Mouse (Mus musculus): ENCODE data around the gene Midn. TPM values are rescaled to one million over a fixed set of nuclear protein-coding genes. Genes with fewer than 3 reads are reported as not detected.

The Midn gene
- polyA plus RNA-seq, 1 experiment from 2014 or later = 41.7 TPM

DNA sequence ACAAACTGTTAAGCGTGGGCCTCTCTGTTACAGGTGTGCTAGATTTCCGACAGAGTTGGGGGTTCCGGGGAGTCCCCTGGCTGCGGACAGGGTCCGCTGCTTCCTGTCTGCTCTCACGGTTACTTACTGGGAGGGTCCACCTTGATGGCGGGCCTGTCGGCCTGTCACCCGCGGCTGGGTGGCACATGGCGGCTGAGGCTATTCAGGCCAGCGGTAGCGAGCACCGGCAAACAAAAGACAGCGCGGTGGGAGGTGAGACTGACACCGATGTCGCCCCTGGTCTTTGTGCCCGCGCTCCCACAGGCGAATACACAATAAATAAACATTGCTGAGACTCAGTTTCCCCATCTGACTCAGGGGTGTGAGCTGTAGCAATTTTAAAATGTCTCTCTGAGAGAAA lies 41.9 kb downstream of the Midn start:
- Histone ChIP-seq H3K4me1 (peaks cover 64% of the 10 kb centered on the region), H3K27me3 (peaks cover 65% of the 10 kb centered on the region), H3K27ac (replicated peaks) (peak overlapping the region; percentile 97), H3K9me3 (no peaks in the 10 kb centered on the region), H3K4me3 (peak overlapping the region; percentile 47), H3K9ac (replicated peaks) (peak overlapping the region; percentile 77), H3K4me2 (replicated peaks) (peak overlapping the region; percentile 70), H3K36me3 (peaks cover 28% of the 10 kb centered on the region)
- WGBS = 2% methylated on average over 21 of the region's 21 CpGs
- ATAC-seq (ENCODE audit: low FRiP score, low read depth) = peak; percentile 11; the same call in 1 of the 2 replicates

GRCm38 (mm10) chr10:80190491-80191051 lies 42.5 kb downstream of the Midn start:
- H3K4me3 ChIP-seq = peak overlapping the region; percentile 47
- H3K27me3 ChIP-seq = peaks cover 63% of the 10 kb centered on the region
- H3K36me3 ChIP-seq = peaks cover 28% of the 10 kb centered on the region
- peak overlapping the region; percentile 77 for H3K9ac ChIP-seq (replicated peaks)
- H3K27ac ChIP-seq (replicated peaks) = peak overlapping the region; percentile 97
- peak overlapping the region; percentile 70 for H3K4me2 ChIP-seq (replicated peaks)
- peaks cover 61% of the 10 kb centered on the region for H3K4me1 ChIP-seq
- H3K9me3 ChIP-seq = no peaks in the 10 kb centered on the region
- 0% methylated on average over 47 of the region's 48 CpGs for WGBS
- peak; percentile 48 for ATAC-seq (ENCODE audit: low FRiP score, low read depth)

DNA sequence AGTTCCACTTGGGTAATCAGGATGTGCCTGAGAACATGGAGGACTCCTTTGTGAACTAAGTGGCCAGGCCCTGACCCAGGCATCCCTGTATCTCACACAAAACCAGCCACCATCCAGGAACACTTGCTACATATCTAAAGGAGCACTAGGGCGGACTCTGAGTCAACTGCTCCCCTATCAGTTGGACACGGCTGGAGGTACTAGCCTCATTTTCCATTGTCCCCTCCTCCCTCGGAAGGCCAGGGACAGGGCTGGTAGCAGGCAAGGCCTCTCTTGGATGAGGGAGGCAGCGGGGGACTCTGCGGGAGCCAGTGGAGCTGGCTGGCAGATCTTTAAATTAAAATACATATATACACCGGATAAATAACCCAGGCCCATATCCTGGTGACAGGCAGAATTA lies 45.9 kb downstream of the Midn start:
- 42% methylated on average over 6 of the region's 6 CpGs for WGBS
- no peak for ATAC-seq (ENCODE audit: low FRiP score, low read depth)
- H3K36me3 ChIP-seq = peaks cover 3% of the 10 kb centered on the region
- H3K4me2 ChIP-seq (replicated peaks) = peak overlapping the region; percentile 31
- H3K4me1 ChIP-seq = peaks cover 66% of the 10 kb centered on the region
- peaks cover 54% of the 10 kb centered on the region for H3K27me3 ChIP-seq
- peak overlapping the region; percentile 93 for H3K27ac ChIP-seq (replicated peaks)
- no peak overlapping the region for H3K4me3 ChIP-seq
- H3K9ac ChIP-seq (replicated peaks) = peak overlapping the region; percentile 37
- no peaks in the 10 kb centered on the region for H3K9me3 ChIP-seq

- Histone ChIP-seq H3K9me3 (no peaks in the 10 kb centered on the region), H3K36me3 (no peaks in the 10 kb centered on the region), H3K4me3 (no peak overlapping the region), H3K9ac (replicated peaks) (peak overlapping the region; percentile 37), H3K4me2 (replicated peaks) (peak overlapping the region; percentile 31), H3K4me1 (peaks cover 62% of the 10 kb centered on the region), H3K27ac (replicated peaks) (peak overlapping the region; percentile 93), H3K27me3 (peaks cover 50% of the 10 kb centered on the region)
- ATAC-seq (ENCODE audit: low FRiP score, low read depth) = 0 out of 2 replicates have a peak, but pooled peaks have one; percentile 10
- 11% methylated on average over 8 of the region's 8 CpGs for WGBS
Measured at GRCm38 (mm10) chr10:80194441-80194840, 46.4 kb downstream of the Midn start.

DNA sequence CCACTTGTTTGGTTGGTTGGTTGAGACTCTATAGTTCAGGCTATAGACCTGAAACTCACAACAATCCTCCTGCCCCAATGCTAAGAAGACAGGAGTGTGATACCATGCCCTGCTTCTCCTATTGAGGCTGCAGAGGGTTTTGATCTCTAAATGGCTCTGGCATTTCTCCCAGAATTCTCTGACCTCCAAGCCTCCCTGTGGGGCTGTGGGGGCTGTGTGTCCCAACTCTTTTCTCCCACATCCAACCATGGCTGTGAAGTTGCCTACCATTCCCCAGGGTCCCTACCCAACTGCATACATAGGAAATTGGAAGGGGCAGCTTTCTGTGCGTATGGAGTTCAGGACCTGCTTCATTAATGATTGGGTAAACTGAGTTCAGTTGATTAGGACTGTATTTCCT lies 48.1 kb downstream of the Midn start:
- ATAC-seq (ENCODE audit: low FRiP score, low read depth) = no peak
- H3K9ac ChIP-seq (replicated peaks) = no peak overlapping the region
- peaks cover 56% of the 10 kb centered on the region for H3K4me1 ChIP-seq
- no peak overlapping the region for H3K4me3 ChIP-seq
- peaks cover 42% of the 10 kb centered on the region for H3K27me3 ChIP-seq
- 69% methylated on average over 1 of the region's 1 CpGs for WGBS
- peak overlapping the region; percentile 93; the same call in 1 of the 2 replicates for H3K27ac ChIP-seq (replicated peaks)
- no peaks in the 10 kb centered on the region for H3K36me3 ChIP-seq
- H3K9me3 ChIP-seq = no peaks in the 10 kb centered on the region
- H3K4me2 ChIP-seq (replicated peaks) = no peak overlapping the region; the same call in 1 of the 2 replicates

GRCm38 (mm10) chr10:80196778-80197581 lies 48.9 kb downstream of the Midn start:
- peak overlapping the region; percentile 32 for H3K4me2 ChIP-seq (replicated peaks)
- peak overlapping the region; percentile 31; the same call in 1 of the 2 replicates for H3K9ac ChIP-seq (replicated peaks)
- peaks cover 41% of the 10 kb centered on the region for H3K27me3 ChIP-seq
- no peak overlapping the region for H3K4me3 ChIP-seq
- H3K36me3 ChIP-seq = no peaks in the 10 kb centered on the region
- peak overlapping the region; percentile 93 for H3K27ac ChIP-seq (replicated peaks)
- ATAC-seq (ENCODE audit: low FRiP score, low read depth) = peak; percentile 66
- H3K9me3 ChIP-seq = no peaks in the 10 kb centered on the region
- peaks cover 55% of the 10 kb centered on the region for H3K4me1 ChIP-seq
- 16% methylated on average over 33 of the region's 33 CpGs for WGBS

- WGBS = 51% methylated on average over 3 of the region's 3 CpGs
- H3K27ac ChIP-seq (replicated peaks) = peak overlapping the region; percentile 74
- peaks cover 43% of the 10 kb centered on the region for H3K4me1 ChIP-seq
- ATAC-seq (ENCODE audit: low FRiP score, low read depth) = peak; percentile 16
- H3K9me3 ChIP-seq = no peaks in the 10 kb centered on the region
- H3K36me3 ChIP-seq = no peaks in the 10 kb centered on the region
- no peak overlapping the region for H3K4me3 ChIP-seq
- no peak overlapping the region for H3K4me2 ChIP-seq (replicated peaks)
- no peak overlapping the region for H3K9ac ChIP-seq (replicated peaks)
- H3K27me3 ChIP-seq = peaks cover 20% of the 10 kb centered on the region
Measured at GRCm38 (mm10) chr10:80199440-80200008, 51.5 kb downstream of the Midn start.

- no peak for ATAC-seq (ENCODE audit: low FRiP score, low read depth)
- no peak overlapping the region for H3K9ac ChIP-seq (replicated peaks)
- 52% methylated on average over 6 of the region's 6 CpGs for WGBS
- H3K27me3 ChIP-seq = peaks cover 24% of the 10 kb centered on the region
- peaks cover 37% of the 10 kb centered on the region for H3K4me1 ChIP-seq
- H3K9me3 ChIP-seq = no peaks in the 10 kb centered on the region
- H3K27ac ChIP-seq (replicated peaks) = peak overlapping the region; percentile 74
- H3K4me2 ChIP-seq (replicated peaks) = peak overlapping the region; percentile 16
- no peak overlapping the region for H3K4me3 ChIP-seq
- H3K36me3 ChIP-seq = no peaks in the 10 kb centered on the region
Measured at GRCm38 (mm10) chr10:80200485-80200884, 52.4 kb downstream of the Midn start.

- WGBS = 6% methylated on average over 7 of the region's 7 CpGs
Measured at GRCm38 (mm10) chr10:80204055-80204454, 56.0 kb downstream of the Midn start.

GRCm38 (mm10) chr10:80207201-80207600 lies 59.1 kb downstream of the Midn start:
- Histone ChIP-seq H3K27ac (replicated peaks) (peak overlapping the region; percentile 92), H3K4me1 (peaks cover 39% of the 10 kb centered on the region), H3K9ac (replicated peaks) (no peak overlapping the region), H3K9me3 (no peaks in the 10 kb centered on the region), H3K27me3 (peaks cover 12% of the 10 kb centered on the region), H3K4me3 (no peak overlapping the region; the same call in 1 of the 2 replicates), H3K36me3 (no peaks in the 10 kb centered on the region), H3K4me2 (replicated peaks) (no peak overlapping the region)
- WGBS = 39% methylated on average over 1 of the region's 1 CpGs
- ATAC-seq (ENCODE audit: low FRiP score, low read depth) = peak; percentile 1; the same call in 1 of the 2 replicates

More at GRCm38 (mm10) chr10:80204055-80204454, 56.0 kb downstream of the Midn start:
- Histone ChIP-seq H3K9me3 (no peaks in the 10 kb centered on the region), H3K27me3 (peaks cover 12% of the 10 kb centered on the region), H3K27ac (replicated peaks) (peak overlapping the region; percentile 82), H3K9ac (replicated peaks) (peak overlapping the region; percentile 37; the same call in 1 of the 2 replicates), H3K4me3 (0 out of 2 replicates have a peak overlapping the region, but pooled peaks have one; percentile 9), H3K36me3 (no peaks in the 10 kb centered on the region), H3K4me1 (peaks cover 44% of the 10 kb centered on the region), H3K4me2 (replicated peaks) (peak overlapping the region; percentile 22; the same call in 1 of the 2 replicates)
- no peak for ATAC-seq (ENCODE audit: low FRiP score, low read depth)

DNA sequence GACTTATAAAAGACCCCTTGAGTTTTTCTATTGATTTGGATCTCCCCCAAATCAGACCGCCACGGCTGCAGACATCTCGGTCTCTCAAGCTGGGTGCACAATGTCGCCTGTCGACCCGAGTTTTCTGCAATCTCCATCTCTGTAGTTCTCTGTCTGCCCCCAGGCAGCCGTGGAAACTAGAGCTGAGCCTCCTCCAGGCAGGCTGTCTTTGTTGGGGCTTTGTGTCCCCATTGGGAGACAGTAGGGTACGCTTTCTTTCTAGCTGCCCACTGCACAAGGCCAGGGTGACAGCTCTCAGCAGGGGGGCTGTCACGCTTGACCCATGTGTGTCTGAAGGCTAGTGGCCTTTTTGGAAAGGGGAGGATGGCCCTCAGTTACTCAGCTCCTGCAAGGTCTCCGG lies 59.6 kb downstream of the Midn start:
- peak overlapping the region; percentile 92 for H3K27ac ChIP-seq (replicated peaks)
- no peaks in the 10 kb centered on the region for H3K36me3 ChIP-seq
- ATAC-seq (ENCODE audit: low FRiP score, low read depth) = peak; percentile 76
- H3K4me2 ChIP-seq (replicated peaks) = peak overlapping the region; percentile 52
- H3K4me3 ChIP-seq = peak overlapping the region; percentile 36; the same call in 1 of the 2 replicates
- WGBS = 42% methylated on average over 10 of the region's 10 CpGs
- H3K9ac ChIP-seq (replicated peaks) = peak overlapping the region; percentile 62; the same call in 1 of the 2 replicates
- no peaks in the 10 kb centered on the region for H3K9me3 ChIP-seq
- H3K27me3 ChIP-seq = peaks cover 12% of the 10 kb centered on the region
- peaks cover 39% of the 10 kb centered on the region for H3K4me1 ChIP-seq
